Mouse (Mus musculus) natural killer cell, adult 2 months (primary cell): ENCODE measurements around the gene Eno3.

ENCODE experiments used
- DNase-seq, 2 experiments: peaks; one replicate each; pipeline ENCODE4 v3.0.0; 2022; ENCODE audit warnings: low spot score in 2 of 2

Gene Eno3

DNA sequence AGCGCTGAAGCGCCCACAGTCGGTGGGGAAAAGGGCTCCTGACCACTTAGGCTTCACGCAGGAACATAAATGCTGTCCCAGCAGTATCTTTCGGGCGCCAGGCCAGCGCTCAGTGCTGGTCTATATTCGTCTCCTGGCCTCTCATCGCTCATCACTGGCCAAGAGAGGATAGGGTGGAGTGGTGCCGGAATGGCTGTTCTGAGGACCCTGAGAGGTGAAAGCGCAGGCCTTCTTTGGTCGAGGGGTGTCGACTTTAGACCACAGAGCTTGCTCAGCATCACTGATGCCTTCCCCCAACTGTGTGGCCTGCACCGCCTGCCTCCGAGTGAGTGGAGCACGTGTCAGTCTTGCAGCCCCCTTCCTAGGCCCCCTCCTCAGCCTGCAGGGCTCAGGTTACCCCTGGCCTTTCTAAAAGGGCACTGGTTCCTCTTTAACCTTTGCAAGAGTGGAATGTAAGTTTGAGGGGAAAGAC, 510 bp upstream of the Eno3 start:
- no peak for DNase-seq

DNA sequence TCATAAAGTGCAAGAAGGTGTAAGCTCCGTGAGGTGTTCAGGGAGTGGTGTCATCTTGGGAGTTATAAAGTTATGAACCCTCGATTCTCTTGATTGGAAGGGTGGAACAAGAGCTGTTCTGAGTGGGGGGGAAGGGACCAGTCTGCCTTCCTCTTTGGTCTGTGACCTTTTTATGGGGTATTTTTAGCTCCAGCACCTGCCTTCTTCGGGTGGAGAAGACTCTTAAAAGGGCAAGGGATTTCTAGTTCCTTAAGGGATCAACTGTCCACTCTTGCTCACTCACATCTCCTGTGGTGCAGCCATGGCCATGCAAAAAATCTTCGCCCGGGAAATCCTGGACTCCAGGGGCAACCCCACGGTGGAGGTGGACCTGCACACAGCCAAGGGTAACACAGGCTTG, 571 bp downstream of the Eno3 start:
- no peak for DNase-seq

DNA sequence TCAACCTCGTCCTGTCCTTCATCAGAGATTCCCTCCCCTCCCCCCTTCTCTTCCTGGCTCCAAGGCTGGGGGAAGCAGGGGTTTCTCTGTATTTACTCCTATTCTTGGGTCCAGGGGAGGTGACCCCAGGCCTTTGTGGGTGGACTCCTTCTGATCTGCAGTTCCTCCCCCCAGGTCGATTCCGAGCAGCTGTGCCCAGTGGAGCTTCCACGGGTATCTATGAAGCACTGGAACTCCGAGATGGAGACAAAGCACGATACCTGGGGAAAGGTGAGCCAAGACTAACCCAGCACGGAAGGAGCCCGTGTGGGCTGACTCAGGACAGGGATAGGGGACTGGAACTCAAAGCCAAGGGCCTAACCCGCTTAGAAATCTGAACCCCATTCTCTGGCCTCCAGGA, 989 bp downstream of the Eno3 start:
- no peak for DNase-seq

DNA sequence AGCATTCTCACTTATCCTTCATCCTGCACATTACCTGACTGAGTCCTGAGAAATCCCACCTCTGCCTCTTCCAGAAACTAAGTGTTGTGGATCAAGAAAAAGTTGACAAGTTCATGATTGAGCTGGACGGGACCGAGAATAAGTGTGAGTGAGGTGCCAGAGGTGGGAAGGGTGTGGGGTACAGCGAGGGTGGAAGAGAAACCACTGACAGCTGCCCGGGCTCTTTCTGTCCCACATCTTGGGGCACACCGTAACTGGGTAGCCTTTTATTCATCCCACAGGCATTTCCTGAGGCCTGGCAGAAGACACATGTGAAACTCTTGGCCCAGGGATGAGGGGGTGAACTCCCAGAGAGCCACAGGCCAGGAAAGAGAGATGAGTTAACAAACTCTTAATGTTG, 1.5 kb downstream of the Eno3 start:
- no peak for DNase-seq

DNA sequence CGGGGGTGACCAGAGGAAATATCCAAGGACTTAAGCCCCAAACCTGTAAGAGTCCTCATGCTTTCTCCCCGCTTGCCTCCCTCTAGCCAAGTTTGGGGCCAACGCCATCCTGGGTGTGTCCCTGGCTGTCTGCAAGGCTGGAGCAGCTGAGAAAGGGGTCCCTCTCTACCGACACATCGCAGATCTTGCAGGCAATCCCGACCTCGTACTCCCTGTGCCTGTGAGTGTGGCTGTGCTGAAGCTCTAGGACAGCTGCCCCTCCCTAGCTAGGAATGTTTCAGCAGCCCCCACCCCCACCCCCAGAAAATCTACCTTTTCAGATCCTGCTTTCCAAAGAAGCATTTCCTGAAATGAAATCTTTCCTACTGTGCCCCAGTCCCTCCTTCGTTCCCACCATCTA, 1.9 kb downstream of the Eno3 start:
- DNase-seq: no peak

DNA sequence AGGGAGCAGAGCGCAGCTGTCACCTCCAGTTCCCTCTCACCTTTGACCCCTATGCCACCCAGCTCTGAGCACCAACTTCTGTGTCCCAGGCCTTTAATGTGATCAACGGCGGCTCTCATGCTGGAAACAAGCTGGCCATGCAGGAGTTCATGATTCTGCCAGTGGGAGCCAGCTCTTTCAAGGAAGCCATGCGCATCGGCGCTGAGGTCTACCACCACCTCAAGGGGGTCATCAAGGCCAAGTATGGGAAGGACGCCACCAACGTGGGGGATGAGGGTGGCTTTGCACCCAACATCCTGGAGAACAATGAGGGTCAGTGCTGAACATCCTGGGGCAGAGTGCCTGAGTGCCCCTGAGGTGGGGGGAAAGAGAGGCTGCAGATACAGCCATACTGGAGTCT, 3.6 kb downstream of the Eno3 start:
- DNase-seq: no peak

DNA sequence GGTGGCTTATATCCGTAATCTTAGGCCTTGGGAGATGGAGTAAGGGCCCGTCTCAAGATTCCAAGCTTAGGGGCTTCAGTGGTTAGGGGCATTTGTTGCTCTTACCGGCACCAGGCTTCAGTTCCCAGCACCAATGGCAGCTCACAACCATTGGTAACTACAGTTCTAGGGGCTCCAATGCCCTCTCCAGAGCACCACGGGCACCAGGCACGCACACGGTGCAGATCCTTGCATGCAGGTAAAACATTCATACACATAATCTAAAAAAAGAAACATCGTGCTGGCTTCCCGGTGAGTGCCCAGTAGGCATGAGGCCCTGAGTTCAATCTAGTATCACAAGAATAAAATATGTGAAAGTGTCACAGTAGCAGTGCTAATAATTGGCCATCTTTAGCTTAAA, 6.1 kb downstream of the Eno3 start:
- DNase-seq: no peak

DNA sequence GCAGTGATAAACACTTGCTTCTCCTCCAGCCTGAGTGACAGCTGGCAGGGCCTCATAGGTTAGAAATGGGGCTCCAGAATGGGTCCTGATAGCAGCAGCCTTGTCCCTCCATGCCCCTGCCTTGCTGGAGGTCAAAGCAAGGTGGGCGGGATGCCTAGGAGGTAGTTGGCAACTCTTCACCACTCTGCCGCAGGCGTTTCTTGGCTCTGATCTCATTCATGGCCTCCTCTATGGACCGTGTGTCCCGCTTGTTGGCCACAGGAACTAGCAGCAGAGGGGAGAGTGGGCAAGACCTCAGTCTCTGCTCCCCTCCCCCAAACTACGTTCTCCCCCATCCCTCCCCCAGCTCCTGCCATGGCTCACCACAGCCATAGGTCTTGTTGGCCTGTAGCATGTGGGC, 7.0 kb downstream of the Eno3 start:
- DNase-seq: no peak

DNA sequence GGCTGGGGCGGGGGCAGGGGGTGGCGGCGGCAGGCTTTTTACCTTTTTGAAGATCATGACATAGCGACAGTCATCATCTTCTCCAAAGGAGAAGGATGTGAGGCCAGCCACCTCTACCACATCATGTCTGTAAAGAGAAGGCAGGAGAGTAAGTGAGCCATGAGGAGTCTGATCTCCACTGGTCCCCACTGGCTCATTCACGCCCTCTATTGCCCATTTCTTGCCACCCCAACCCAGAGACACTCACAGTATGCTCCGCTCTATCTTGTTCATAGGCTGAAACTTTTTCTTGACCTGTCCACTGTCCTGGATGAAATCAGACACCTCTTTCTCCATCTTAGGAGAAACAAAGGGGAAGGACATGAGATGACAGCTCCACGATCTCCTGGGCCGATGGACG, 7.7 kb downstream of the Eno3 start:
- no peak for DNase-seq

DNA sequence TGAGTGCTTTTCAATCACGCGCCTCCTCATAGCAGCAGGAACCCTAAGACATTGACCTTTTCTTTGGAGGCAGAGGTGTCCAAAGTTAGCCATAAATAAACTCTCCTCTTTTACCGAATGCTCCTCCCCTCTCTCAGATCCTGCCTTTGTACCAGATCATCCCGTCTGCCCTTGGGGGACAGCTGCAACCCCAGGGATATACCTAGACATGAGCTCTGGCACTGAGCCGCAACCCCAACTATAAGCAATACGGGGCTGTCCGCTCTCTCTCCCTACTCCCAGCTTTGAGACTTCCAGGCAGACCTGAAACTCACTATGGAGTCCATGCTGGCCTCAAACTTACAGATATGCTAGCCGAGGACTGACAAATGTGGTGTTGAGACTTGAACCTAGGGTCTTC, 9.7 kb downstream of the Eno3 start:
- DNase-seq: no peak

DNA sequence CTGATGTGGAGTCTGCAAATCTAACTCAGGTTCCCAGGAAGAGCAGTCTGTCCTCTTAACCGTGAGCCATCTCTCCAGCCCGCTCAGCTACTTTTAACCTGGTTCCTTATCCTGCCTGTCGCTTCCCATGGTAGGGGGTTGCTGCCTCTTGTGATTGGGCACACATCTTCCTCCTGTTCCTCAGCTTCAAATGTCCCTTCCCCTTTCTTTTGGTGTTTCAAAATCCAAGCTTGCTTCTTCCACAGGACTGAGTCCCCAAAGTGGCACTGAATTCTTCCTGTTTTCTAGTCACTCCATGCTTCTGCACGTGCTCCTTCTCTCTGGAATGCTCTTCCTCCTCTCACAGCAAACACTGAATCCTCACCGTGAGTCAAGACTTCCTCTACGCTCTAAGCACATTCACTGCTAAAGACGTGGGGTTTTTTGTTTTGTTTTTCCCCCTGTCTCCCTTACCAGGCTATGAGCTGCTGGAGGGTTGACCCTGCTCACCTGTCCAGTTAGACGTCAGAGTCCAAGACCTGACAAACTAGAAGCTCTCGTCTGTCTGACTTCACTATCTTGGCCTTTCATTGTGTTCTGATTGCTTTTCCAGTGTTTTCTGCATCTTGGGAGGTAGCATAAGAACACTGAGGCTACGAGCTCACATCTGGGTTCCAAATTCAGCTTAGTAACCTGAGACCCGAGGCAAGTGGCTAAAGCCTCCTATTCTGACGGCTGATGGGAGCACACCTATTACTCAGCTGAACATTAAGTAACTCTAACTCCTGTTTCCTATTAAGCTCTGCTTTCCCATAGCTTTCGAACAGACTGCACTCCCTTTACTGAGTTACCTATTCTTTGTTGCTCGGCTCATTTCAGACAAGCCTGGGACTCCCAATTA, 10.5 kb downstream of the Eno3 start:
- no peak for DNase-seq

DNA sequence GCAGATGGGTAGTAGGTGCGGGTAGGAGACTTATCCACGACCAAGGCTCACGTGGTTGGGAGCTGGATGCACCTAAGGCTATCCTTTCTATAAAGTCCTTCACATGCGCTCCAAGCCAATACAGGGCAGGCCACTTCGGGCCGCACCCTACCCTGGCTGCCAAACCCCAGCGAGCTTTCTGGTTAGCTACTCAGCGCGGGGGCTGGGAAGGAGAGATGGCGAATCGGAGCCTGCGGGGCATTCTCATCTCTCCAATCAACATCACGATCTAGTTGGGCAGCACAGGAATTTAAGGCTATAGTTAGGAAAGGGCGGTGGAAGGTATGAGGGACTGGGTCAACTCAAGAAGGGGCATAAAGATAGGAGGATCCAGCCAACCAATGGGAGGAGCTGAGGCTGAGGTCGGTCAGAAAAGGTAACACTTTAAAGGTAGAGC, 11.4 kb downstream of the Eno3 start:
- DNase-seq: no peak

DNA sequence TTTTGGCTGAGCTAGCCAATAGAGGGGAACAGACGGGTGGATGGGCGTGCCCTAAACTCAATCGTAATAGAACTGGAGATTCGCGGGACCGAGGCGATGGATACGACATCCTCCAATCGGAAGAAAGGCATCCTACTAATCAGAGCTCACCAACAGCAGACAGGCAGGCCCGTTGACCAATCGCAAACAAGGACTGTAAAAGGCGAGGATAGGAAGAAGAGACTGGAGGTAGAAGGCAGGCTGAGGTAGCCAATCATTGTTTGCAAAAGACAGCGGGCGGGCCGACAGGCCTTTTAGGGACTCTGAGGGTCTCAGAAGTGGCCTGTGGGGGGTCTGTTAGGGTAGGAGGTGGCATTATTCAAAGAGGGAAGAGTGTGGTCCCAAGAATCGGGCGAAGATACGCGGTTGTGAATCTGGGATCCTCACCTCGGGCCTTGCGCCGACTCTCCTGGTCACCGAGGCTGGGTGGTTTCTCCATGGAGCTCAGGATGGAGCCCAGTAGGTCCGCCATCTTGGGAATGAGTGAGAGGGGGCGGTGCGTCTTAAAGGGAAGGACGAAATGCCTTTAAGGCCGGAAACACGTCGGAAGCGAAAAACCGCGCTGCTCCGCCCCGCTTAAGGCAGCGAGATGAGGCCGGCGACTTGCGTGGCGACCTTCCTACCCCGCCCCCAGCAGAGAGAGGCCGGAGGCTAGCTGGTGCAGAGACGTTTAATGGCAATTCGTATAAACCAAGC, 11.9 kb downstream of the Eno3 start, which contains the start of gene Spag7:
Gene Spag7 (minus strand): TSS at position 646 of the 735 bp plus-strand sequence.
- DNase-seq: peak; percentile 93 to 95

DNA sequence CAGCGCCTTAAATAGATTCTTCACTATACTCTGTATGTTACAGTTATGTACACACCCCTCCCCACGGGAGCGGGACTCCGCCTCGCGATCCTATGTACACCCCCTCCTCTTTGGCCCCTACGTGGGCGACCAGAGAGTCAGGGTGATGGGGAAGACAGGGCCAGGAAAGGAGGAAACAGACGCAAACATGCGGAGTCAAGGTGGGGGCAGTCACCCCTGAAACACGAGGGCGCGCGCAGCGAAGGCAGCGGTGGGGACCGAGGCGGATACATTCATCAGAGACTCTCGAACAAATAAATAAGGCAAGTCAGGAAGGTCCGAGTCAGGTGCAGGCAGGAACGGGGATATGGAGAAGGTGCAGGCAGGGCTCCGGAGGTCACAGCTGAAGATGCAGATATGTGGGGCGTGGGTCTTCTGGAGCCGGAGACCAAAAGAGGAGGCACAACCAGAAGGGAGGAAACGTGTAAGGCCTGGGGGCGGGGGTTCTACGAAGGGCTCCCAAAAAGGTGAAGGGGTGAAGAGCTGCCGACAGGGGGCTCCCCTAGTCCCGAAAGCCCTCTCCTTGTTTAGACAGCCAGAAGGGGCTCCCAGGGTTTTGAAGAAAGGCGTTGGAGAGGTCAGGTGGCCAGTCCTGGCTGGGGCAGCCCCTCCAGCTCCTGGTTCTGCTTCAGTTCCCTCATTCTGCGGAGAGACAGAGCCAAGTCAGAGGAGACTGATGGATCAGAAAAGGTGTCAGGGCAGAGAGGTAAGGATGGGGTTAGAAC, 12.8 kb downstream of the Eno3 start:
- DNase-seq: peak; percentile 57 to 82

DNA sequence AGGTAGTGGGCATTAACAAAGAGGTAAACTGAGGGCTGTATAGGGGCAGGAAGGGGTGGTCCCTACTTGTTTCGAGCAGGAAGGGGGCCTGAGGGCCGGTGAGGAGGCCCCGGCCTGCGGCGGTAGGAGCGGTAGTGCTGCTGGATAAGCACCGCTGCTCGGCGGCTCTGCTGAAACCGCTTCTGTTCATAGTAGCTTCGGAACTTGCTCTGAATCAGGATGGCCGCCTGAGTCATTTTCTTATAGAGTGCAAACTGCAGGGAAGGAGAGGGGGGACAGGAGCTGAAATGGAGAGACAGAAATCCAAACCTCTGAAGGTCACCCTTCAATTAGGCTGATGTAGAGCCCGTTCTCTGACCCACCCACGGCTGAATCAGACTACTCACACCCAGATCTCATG, 13.5 kb downstream of the Eno3 start:
- no peak for DNase-seq

DNA sequence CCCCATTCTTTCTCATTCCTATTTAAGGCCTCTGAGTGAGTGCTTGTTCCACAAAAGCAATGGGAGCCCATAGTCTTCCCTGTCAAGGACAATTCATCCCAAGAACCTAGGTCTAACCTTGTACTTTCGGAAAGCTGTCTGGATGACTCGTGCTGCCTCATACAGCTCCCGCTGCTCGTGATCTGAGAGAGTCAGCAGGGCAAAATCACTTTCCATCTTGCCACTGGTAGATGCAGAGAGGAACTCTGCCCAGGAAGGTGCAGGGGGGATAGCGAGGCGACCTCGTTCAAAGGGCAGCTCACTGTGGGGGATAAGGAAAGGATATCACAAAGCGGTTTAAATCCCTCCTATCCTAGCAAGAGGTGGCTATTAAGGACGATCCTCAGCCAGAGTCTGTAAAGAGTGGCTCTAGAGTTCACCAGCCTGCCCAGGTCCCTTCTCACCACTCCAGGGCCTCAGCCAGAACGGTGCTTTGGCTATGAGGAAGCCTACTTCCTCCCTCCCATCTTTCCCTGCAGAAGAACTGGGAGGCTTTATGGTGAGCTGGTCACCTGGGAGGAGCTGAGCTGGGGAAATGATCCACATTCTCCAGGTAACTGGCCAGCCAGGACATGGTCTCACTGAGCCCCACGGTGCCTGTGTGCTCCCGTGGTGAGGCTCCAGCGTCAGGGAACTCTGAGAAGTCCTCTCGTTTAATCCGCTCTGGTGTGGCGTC, 14.5 kb downstream of the Eno3 start:
- no peak for DNase-seq

DNA sequence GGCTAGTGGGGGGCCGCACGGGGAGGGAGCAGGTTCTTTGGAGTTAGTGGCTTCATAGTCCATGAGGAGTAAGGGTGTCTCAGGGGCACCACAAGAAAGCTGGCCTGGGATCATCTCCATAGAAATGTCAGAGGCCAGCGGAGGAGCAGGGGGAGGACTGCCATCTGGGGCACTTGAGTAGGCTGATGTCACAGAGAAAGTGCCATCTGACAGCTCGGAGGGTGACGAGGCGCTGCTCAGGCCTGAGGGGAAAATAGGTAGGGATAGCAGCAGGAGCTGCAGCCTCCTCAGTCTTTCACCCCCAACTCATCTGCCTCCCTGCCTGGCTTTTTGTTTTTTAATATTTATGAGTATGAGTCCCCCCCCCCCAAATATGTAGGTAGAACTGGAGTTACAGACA, 17.0 kb downstream of the Eno3 start:
- no peak for DNase-seq

DNA sequence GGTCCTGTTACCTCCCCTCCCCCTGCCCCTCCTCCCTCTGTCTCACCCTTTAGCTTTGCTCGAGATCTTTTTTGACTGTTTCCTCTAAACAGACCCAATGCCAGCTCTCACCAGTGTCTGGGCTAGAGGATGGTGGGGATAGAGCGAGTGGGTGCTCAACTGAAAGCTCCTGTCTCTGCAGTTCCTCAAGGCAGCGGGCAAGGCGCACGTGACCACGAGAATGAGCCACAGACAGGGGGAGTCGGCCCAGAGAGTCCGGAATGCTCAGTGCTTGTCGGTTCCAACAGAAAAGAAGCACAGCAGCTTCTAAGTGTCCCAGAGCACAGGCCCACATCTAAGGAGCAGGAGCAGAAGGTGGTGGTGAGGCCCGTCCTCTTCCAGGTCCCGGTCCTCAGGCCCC, 17.5 kb downstream of the Eno3 start:
- DNase-seq: no peak

DNA sequence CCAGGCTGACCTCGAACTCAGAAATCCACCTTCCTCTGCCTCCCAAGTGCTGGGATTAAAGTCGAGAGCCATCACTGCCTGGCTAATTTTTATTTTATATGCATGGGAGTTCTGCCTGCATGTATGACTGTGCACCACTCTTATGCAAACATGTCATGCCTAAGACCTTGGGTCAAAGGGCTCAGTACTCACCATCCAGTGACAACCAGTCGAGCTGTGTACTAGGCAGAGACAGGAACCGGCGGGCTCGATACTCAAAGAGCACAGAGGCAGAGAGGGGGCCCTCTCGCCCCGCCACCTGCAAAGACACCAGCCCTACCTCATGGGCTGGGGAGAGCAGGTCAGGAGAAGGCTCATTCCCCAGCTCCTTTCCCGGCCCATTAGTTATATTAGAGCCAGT, 21.1 kb downstream of the Eno3 start:
- no peak for DNase-seq

DNA sequence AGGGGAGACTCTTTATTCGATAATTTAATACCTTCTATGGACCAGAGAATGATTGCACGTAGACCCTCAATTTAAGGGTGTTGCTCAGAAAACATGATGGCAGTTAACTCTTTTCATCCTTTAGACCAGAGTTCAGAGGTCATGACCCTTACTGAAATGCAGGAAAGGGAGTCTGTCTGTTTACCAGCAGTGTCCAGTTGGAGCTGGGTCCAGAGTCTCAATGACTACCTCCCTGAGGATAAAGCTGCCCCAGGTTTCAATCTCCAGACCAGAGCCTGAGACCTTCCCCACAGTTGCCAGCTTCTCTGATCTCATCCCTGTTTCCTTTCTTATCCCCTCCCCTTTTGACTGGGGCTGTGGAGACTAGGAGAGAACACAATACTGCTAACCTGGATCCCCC, 21.6 kb downstream of the Eno3 start:
- no peak for DNase-seq

DNA sequence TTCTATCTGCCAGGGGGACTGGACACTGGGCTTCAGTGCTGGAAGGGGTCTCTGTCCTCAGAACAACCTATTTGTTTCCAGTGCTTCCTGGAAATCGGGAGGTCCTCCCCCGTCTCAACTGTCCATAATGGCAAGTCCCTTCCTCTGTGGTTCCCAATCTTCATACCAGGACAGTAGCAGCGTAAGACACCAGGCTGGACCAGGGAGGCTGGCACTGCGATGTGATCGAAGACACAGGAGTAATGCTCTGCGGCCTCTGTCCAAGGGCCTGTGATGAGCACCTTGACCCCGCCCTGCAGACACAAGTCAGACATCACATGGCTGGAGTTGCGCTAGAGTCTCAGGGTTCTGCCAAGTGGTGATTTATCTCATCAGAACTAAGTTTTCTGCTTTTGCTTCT, 22.4 kb downstream of the Eno3 start:
- no peak for DNase-seq

DNA sequence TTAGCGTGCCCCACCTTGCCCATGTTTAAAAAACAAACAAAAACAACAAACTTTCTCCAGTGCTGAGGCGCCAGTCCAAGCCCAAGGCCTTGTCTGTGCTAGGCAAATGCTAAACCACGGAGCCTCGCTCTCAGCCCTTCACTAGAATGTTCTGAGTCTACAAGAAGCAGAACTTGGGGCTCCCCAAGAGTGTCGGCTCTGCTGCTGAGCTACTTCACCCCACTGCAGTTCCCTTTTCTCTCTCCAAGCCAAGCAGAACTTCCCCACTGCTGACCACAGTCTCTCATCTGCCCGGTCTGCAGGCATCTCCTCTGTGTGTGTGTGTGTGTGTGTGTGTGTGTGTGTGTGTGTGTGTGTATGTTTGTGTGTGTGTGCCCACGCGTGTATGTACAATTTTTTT, 22.9 kb downstream of the Eno3 start:
- DNase-seq: peak in 1 of 2 experiments; percentile 56
